Mouse (Mus musculus): ENCODE measurements at regions not wholly inside any gene's neighbourhood (a gene's known extent, or its start where the extent isn't known, plus 50 kb on each side); places are given as distances from the start of the nearest gene placed in this dataset.
A peak's percentile ranks its signal among the peaks of the same experiment; 100 is the strongest.

GRCm38 (mm10) chr16:29838981-29839661, 225.1 kb upstream of the Hes1 start:
- Histone ChIP-seq H3K27ac (ENCODE audit: low read length) (no peak overlapping the region), H3K4me1 (ENCODE audit: insufficient read depth, low read depth, low read length) (no peaks in the 10 kb centered on the region; the same call in none of the 2 replicates), H3K9ac (replicated peaks; ENCODE audit: low read depth) (no peak overlapping the region), H3K4me2 (replicated peaks; ENCODE audit: low read depth, low read length) (peak overlapping the region; percentile 52), H3K36me3 (ENCODE audit: insufficient read depth, low read length) (no peaks in the 10 kb centered on the region), H3K9me3 (ENCODE audit: low read length) (no peaks in the 10 kb centered on the region), H3K4me3 (ENCODE audit: low read depth, low read length) (0 out of 2 replicates have a peak overlapping the region, but pooled peaks have one; percentile 17), H3K27me3 (replicated peaks; ENCODE audit: insufficient read depth, low read length) (no peaks in the 10 kb centered on the region)
- 7% methylated on average over 28 of the region's 28 CpGs for WGBS
- TF ChIP-seq CTCF (IDR thresholded peaks at IDR 0.05), result no peak
- no peak for TF ChIP-seq EP300 (IDR thresholded peaks at IDR 0.05)
- ATAC-seq (peak; percentile 52; the same call in 1 of the 2 replicates), DNase-seq (ENCODE audit: low spot score) (peak; percentile 71)

GRCm38 (mm10) chr16:29839662-29840001, 224.6 kb upstream of the Hes1 start:
- ATAC-seq (0 out of 2 replicates have a peak, but pooled peaks have one; percentile 12), DNase-seq (ENCODE audit: low spot score) (no peak)
- Histone ChIP-seq H3K27me3 (replicated peaks; ENCODE audit: insufficient read depth, low read length) (no peaks in the 10 kb centered on the region), H3K9me3 (ENCODE audit: low read length) (no peaks in the 10 kb centered on the region), H3K4me2 (replicated peaks; ENCODE audit: low read depth, low read length) (peak overlapping the region; percentile 52), H3K4me3 (ENCODE audit: low read depth, low read length) (0 out of 2 replicates have a peak overlapping the region, but pooled peaks have one; percentile 17), H3K27ac (ENCODE audit: low read length) (no peak overlapping the region), H3K36me3 (ENCODE audit: insufficient read depth, low read length) (no peaks in the 10 kb centered on the region), H3K4me1 (ENCODE audit: insufficient read depth, low read depth, low read length) (no peaks in the 10 kb centered on the region; the same call in none of the 2 replicates), H3K9ac (replicated peaks; ENCODE audit: low read depth) (no peak overlapping the region)
- no peak for TF ChIP-seq EP300 (IDR thresholded peaks at IDR 0.05)
- TF ChIP-seq CTCF (IDR thresholded peaks at IDR 0.05), result no peak
- 23% methylated on average over 6 of the region's 6 CpGs for WGBS

GRCm38 (mm10) chr16:29840412-29840811, 223.8 kb upstream of the Hes1 start:
- 72% methylated on average over 2 of the region's 2 CpGs for WGBS
- Histone ChIP-seq H3K4me2 (replicated peaks; ENCODE audit: low read depth, low read length) (no peak overlapping the region), H3K4me3 (ENCODE audit: low read depth, low read length) (no peak overlapping the region), H3K9me3 (ENCODE audit: low read length) (no peaks in the 10 kb centered on the region), H3K27ac (ENCODE audit: low read length) (no peak overlapping the region), H3K36me3 (ENCODE audit: insufficient read depth, low read length) (no peaks in the 10 kb centered on the region), H3K4me1 (ENCODE audit: insufficient read depth, low read depth, low read length) (peaks cover 5% of the 10 kb centered on the region), H3K27me3 (replicated peaks; ENCODE audit: insufficient read depth, low read length) (no peaks in the 10 kb centered on the region), H3K9ac (replicated peaks; ENCODE audit: low read depth) (no peak overlapping the region)
- no peak for TF ChIP-seq EP300 (IDR thresholded peaks at IDR 0.05)
- TF ChIP-seq CTCF (IDR thresholded peaks at IDR 0.05), result no peak
- DNase-seq (ENCODE audit: low spot score), result no peak
- ATAC-seq, result no peak

- Histone ChIP-seq H3K4me2 (replicated peaks; ENCODE audit: low read depth, low read length) (no peak overlapping the region), H3K27ac (ENCODE audit: low read length) (no peak overlapping the region), H3K36me3 (ENCODE audit: insufficient read depth, low read length) (no peaks in the 10 kb centered on the region), H3K9ac (replicated peaks; ENCODE audit: low read depth) (no peak overlapping the region), H3K27me3 (replicated peaks; ENCODE audit: insufficient read depth, low read length) (no peaks in the 10 kb centered on the region), H3K9me3 (ENCODE audit: low read length) (no peaks in the 10 kb centered on the region), H3K4me1 (ENCODE audit: insufficient read depth, low read depth, low read length) (peaks cover 6% of the 10 kb centered on the region), H3K4me3 (ENCODE audit: low read depth, low read length) (no peak overlapping the region)
- no peak for ATAC-seq
- TF ChIP-seq EP300 (IDR thresholded peaks at IDR 0.05) (no peak), CTCF (IDR thresholded peaks at IDR 0.05) (no peak)
- DNase-seq (ENCODE audit: low spot score), result no peak
- 61% methylated on average over 4 of the region's 4 CpGs for WGBS
Measured at GRCm38 (mm10) chr16:29841132-29841531, 223.1 kb upstream of the Hes1 start.

GRCm38 (mm10) chr16:29842071-29842470, 222.1 kb upstream of the Hes1 start:
- no peak overlapping the region for H3K4me3 ChIP-seq (ENCODE audit: low read depth, low read length)
- H3K36me3 ChIP-seq (ENCODE audit: insufficient read depth, low read length), result no peaks in the 10 kb centered on the region
- no peak for TF ChIP-seq EP300 (IDR thresholded peaks at IDR 0.05)
- TF ChIP-seq CTCF (IDR thresholded peaks at IDR 0.05), result no peak
- H3K9me3 ChIP-seq (ENCODE audit: low read length), result no peaks in the 10 kb centered on the region
- ATAC-seq, result no peak
- no peak overlapping the region for H3K4me2 ChIP-seq (replicated peaks; ENCODE audit: low read depth, low read length)
- H3K9ac ChIP-seq (replicated peaks; ENCODE audit: low read depth), result no peak overlapping the region
- no peak for DNase-seq (ENCODE audit: low spot score)
- H3K4me1 ChIP-seq (ENCODE audit: insufficient read depth, low read depth, low read length), result peaks cover 6% of the 10 kb centered on the region
- 95% methylated on average over 4 of the region's 4 CpGs for WGBS
- H3K27me3 ChIP-seq (replicated peaks; ENCODE audit: insufficient read depth, low read length), result no peaks in the 10 kb centered on the region
- no peak overlapping the region for H3K27ac ChIP-seq (ENCODE audit: low read length)

GRCm38 (mm10) chr16:29843490-29843889, 220.7 kb upstream of the Hes1 start:
- ATAC-seq (peak; percentile 23), DNase-seq (ENCODE audit: low spot score) (no peak)
- no peak overlapping the region for H3K9ac ChIP-seq (replicated peaks; ENCODE audit: low read depth)
- H3K9me3 ChIP-seq (ENCODE audit: low read length), result no peaks in the 10 kb centered on the region
- H3K4me1 ChIP-seq (ENCODE audit: insufficient read depth, low read depth, low read length), result peaks cover 6% of the 10 kb centered on the region
- 40% methylated on average over 7 of the region's 7 CpGs for WGBS
- no peak overlapping the region for H3K27ac ChIP-seq (ENCODE audit: low read length)
- no peaks in the 10 kb centered on the region for H3K36me3 ChIP-seq (ENCODE audit: insufficient read depth, low read length)
- no peaks in the 10 kb centered on the region for H3K27me3 ChIP-seq (replicated peaks; ENCODE audit: insufficient read depth, low read length)
- no peak overlapping the region for H3K4me2 ChIP-seq (replicated peaks; ENCODE audit: low read depth, low read length)
- no peak for TF ChIP-seq EP300 (IDR thresholded peaks at IDR 0.05)
- no peak for TF ChIP-seq CTCF (IDR thresholded peaks at IDR 0.05)
- no peak overlapping the region for H3K4me3 ChIP-seq (ENCODE audit: low read depth, low read length)
